Mouse (Mus musculus) granulocyte monocyte progenitor cell, adult 5-6 weeks (primary cell): ENCODE measurements at regions not wholly inside any gene's neighbourhood (a gene's known extent, or its start where the extent isn't known, plus 50 kb on each side); places are given as distances from the start of the nearest gene placed in this dataset.

Experiments
- ATAC-seq: replicated peaks from 2 replicates; pipeline ENCODE4 v1.8.0; 2016; ENCODE audit warnings: mild to moderate bottlenecking, moderate TSS enrichment, inconsistent platforms; ENCODE audit not compliant: poor library complexity, severe bottlenecking

DNA sequence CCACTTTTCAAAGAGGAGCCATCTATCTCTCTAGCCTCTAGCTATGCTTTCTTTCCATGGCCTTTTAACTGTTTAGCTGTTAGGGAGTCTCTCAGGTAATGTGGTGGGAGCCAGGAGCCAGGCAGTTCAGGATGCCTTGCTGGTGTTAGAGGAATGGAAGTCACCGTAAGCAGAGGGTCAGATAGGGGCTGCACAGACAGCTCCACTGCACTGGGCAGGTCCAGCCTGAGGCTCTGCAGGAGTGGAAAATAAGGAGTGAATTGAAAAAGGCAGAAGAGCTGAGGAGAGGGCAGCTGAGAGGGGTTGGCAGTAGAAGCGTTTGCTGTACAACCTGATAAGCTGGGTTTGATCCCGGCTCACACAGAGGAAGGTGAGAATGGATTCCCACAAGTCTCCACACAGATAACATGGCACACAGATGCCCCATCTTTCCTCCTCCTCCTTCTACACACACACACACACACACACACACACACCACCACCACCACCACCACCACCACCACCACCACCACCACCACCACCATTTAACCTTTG lies 51.3 kb upstream of the Cpsf6 start:
- ATAC-seq: no peak

- ATAC-seq: no peak
Observed at GRCm38 (mm10) chr10:117430224-117430884, 50.5 kb upstream of the Cpsf6 start.

- ATAC-seq: no peak
Observed at GRCm38 (mm10) chr10:117429459-117430183, 49.8 kb upstream of the Cpsf6 start.
